Mouse (Mus musculus) limb, embryonic 14.5 days (tissue): ENCODE results near the gene Ets1. TPM values are rescaled to one million over a fixed set of nuclear protein-coding genes. Genes with fewer than 3 reads are reported as not detected.

ENCODE experiments used
- ATAC-seq: fragments of 200-750 bp; cut with Nextera tagmentation; 2 replicates; pipeline ENCODE4 v1.8.0; 2017; ENCODE audit warnings: low read depth, moderate number of reproducible peaks, moderate TSS enrichment; ENCODE audit not compliant: low FRiP score
- DNase-seq: peaks from one replicate; pipeline ENCODE4 v3.0.0-alpha.2; 2015; ENCODE audit warnings: low spot score
- H3K27ac ChIP-seq: fragments of 300-500 bp; sonication (generic); replicated peaks from 2 replicates; pipeline ENCODE4 v1.5.1; 2014; ENCODE audit warnings: low read depth, mild to moderate bottlenecking, low read length, moderate library complexity, mixed read lengths
- H3K27me3 ChIP-seq: fragments of 300-500 bp; sonication (generic); 2 replicates; pipeline ENCODE4 v1.6.1; 2014; ENCODE audit warnings: low read length, mixed read lengths; ENCODE audit not compliant: control insufficient read depth, insufficient read depth
- H3K36me3 ChIP-seq: fragments of 300-500 bp; sonication (generic); 2 replicates; pipeline ENCODE4 v1.6.1; 2014; ENCODE audit warnings: mild to moderate bottlenecking, low read length, moderate library complexity, mixed read lengths; ENCODE audit not compliant: control insufficient read depth, insufficient read depth
- H3K4me1 ChIP-seq: fragments of 300-500 bp; sonication (generic); 2 replicates; pipeline ENCODE4 v1.6.1; 2014; ENCODE audit warnings: antibody characterized with exemption, low read length, mixed read lengths; ENCODE audit not compliant: control insufficient read depth, insufficient read depth
- H3K4me2 ChIP-seq: fragments of 300-500 bp; sonication (generic); replicated peaks from 2 replicates; pipeline ENCODE4 v1.6.1; 2014; ENCODE audit warnings: low read depth, mild to moderate bottlenecking, low read length, moderate library complexity; ENCODE audit not compliant: severe bottlenecking
- H3K4me3 ChIP-seq: fragments of 300-500 bp; sonication (generic); replicated peaks from 2 replicates; pipeline ENCODE4 v1.5.1; 2014; ENCODE audit warnings: low read length
- H3K9ac ChIP-seq: fragments of 300-500 bp; sonication (generic); 2 replicates; pipeline ENCODE4 v1.6.1; 2014; ENCODE audit warnings: mild to moderate bottlenecking, low read depth, low read length, moderate library complexity; ENCODE audit not compliant: severe bottlenecking
- H3K9me3 ChIP-seq: fragments of 300-500 bp; sonication (generic); 2 replicates; pipeline ENCODE4 v1.6.1; 2016; ENCODE audit warnings: low read length; ENCODE audit not compliant: control insufficient read depth
- POLR2A ChIP-seq: fragments of 200-500 bp; IDR thresholded peaks from 2 replicates; pipeline ENCODE4 v1.8.0; 2012; ENCODE audit warnings: inconsistent platforms, mild to moderate bottlenecking, moderate library complexity, borderline replicate concordance; ENCODE audit not compliant: insufficient read depth, insufficient read length; ENCODE audit errors: extremely low read depth
- WGBS: fragments of 180-500 bp; shearing (Covaris S2); extraction: QIAGEN DNeasy Blood & Tissue Kit; methylation state at CpG from one replicate; pipeline ENCODE4 v1.1.7; 2014; 5-methylcytosine and 5-hydroxymethylcytosine counted together
- polyA plus RNA-seq, 2 experiments: library from polyadenylated mRNA; depleted of rRNA in 1 of 2; stranded (reverse) in 1 of 2; unstranded in 1 of 2; fragments of >200 nt; fragmentation: Nextera tagmentation in 1 of 2; extraction: Ambion mirVana in 1 of 2; gene quantifications; 2 replicates each; pipeline versions ENCODE4 v1.2.1 to v1.2.3; 2012 to 2014

Ets1 gene
- polyA plus RNA-seq, 2 experiments: 21.3 to 34.3 TPM

- 89% methylated on average over 5 of the region's 5 CpGs for WGBS
- no peak overlapping the region for H3K27ac ChIP-seq
- no peak overlapping the region for H3K4me2 ChIP-seq
- peaks cover 23% of the 10 kb centered on the region for H3K4me1 ChIP-seq
- H3K27me3 ChIP-seq: no peaks in the 10 kb centered on the region
- no peak overlapping the region for H3K4me3 ChIP-seq
- ATAC-seq: no peak
- no peak overlapping the region for H3K9ac ChIP-seq
- H3K9me3 ChIP-seq: no peaks in the 10 kb centered on the region
- peaks cover 18% of the 10 kb centered on the region for H3K36me3 ChIP-seq
- DNase-seq: no peak
- no peak for TF ChIP-seq POLR2A
Measured at GRCm38 (mm10) chr9:32748552-32748951, 112.5 kb downstream of the Ets1 start.

GRCm38 (mm10) chr9:32749721-32750480, 113.9 kb downstream of the Ets1 start:
- no peak overlapping the region for H3K4me2 ChIP-seq
- no peak overlapping the region for H3K4me3 ChIP-seq
- peaks cover 27% of the 10 kb centered on the region for H3K36me3 ChIP-seq
- H3K27me3 ChIP-seq: no peaks in the 10 kb centered on the region
- H3K27ac ChIP-seq: peak overlapping the region; percentile 33; the same call in 1 of the 2 replicates
- ATAC-seq (no peak), DNase-seq (peak; percentile 5)
- 79% methylated on average over 13 of the region's 13 CpGs for WGBS
- H3K9me3 ChIP-seq: no peaks in the 10 kb centered on the region
- no peak overlapping the region for H3K9ac ChIP-seq
- no peak for TF ChIP-seq POLR2A
- H3K4me1 ChIP-seq: peaks cover 19% of the 10 kb centered on the region

- H3K9ac ChIP-seq: no peak overlapping the region
- H3K4me3 ChIP-seq: no peak overlapping the region
- no peak for TF ChIP-seq POLR2A
- WGBS: 64% methylated on average over 5 of the region's 5 CpGs
- no peak for DNase-seq
- no peak for ATAC-seq
- no peaks in the 10 kb centered on the region for H3K27me3 ChIP-seq
- no peak overlapping the region for H3K27ac ChIP-seq
- H3K9me3 ChIP-seq: no peaks in the 10 kb centered on the region
- H3K4me1 ChIP-seq: peaks cover 5% of the 10 kb centered on the region; the same call in 1 of the 2 replicates
- H3K36me3 ChIP-seq: peaks cover 35% of the 10 kb centered on the region
- H3K4me2 ChIP-seq: no peak overlapping the region
Measured at GRCm38 (mm10) chr9:32752602-32753001, 116.6 kb downstream of the Ets1 start.

- 95% methylated on average over 15 of the region's 15 CpGs for WGBS
- ATAC-seq (no peak), DNase-seq (no peak)
- Histone ChIP-seq H3K27me3 (no peaks in the 10 kb centered on the region), H3K9me3 (no peaks in the 10 kb centered on the region), H3K4me2 (no peak overlapping the region), H3K36me3 (peaks cover 30% of the 10 kb centered on the region), H3K4me1 (peaks cover 14% of the 10 kb centered on the region), H3K9ac (no peak overlapping the region), H3K4me3 (no peak overlapping the region), H3K27ac (no peak overlapping the region)
- TF ChIP-seq POLR2A: no peak
Measured at GRCm38 (mm10) chr9:32754311-32754710, 118.3 kb downstream of the Ets1 start.

- H3K36me3 ChIP-seq: peaks cover 28% of the 10 kb centered on the region
- no peak overlapping the region for H3K4me3 ChIP-seq
- TF ChIP-seq POLR2A: no peak
- H3K9me3 ChIP-seq: no peaks in the 10 kb centered on the region
- no peak overlapping the region for H3K4me2 ChIP-seq
- WGBS: 83% methylated on average over 2 of the region's 2 CpGs
- peaks cover 8% of the 10 kb centered on the region for H3K4me1 ChIP-seq
- no peak overlapping the region for H3K27ac ChIP-seq
- H3K27me3 ChIP-seq: no peaks in the 10 kb centered on the region
- no peak for ATAC-seq
- DNase-seq: no peak
- H3K9ac ChIP-seq: no peak overlapping the region
Measured at GRCm38 (mm10) chr9:32756002-32756401, 120.0 kb downstream of the Ets1 start.
